Mouse (Mus musculus) forebrain, embryonic 11.5 days (tissue): ENCODE measurements around the gene B4galnt3. TPM values are rescaled to one million over a fixed set of nuclear protein-coding genes. Genes with fewer than 3 reads are reported as not detected.

Source experiments
- ATAC-seq: fragments of 200-750 bp; cut with Nextera tagmentation; replicated peaks from 2 replicates; pipeline ENCODE4 v1.8.0; 2017; ENCODE audit warnings: moderate TSS enrichment; ENCODE audit not compliant: low FRiP score
- DNase-seq: peaks from one replicate; pipeline ENCODE4 v3.0.0-alpha.2; 2017; ENCODE audit warnings: low spot score
- H3K27ac ChIP-seq: fragments of 300-500 bp; sonication (generic); 2 replicates; pipeline ENCODE4 v1.5.1; 2014; ENCODE audit warnings: low read depth, low read length
- H3K27me3 ChIP-seq: fragments of 300-500 bp; sonication (generic); 2 replicates; pipeline ENCODE4 v1.6.1; 2014; ENCODE audit warnings: mild to moderate bottlenecking, low read length, mixed read lengths; ENCODE audit not compliant: control insufficient read depth, insufficient read depth
- H3K36me3 ChIP-seq: fragments of 300-500 bp; sonication (generic); 2 replicates; pipeline ENCODE4 v1.6.1; 2014; ENCODE audit warnings: mild to moderate bottlenecking, low read length, moderate library complexity, mixed read lengths; ENCODE audit not compliant: control insufficient read depth, insufficient read depth
- H3K4me1 ChIP-seq: fragments of 300-500 bp; sonication (generic); replicated peaks from 2 replicates; pipeline ENCODE4 v1.6.1; 2014; ENCODE audit warnings: low read length, mixed read lengths; ENCODE audit not compliant: control insufficient read depth, insufficient read depth
- H3K4me2 ChIP-seq: fragments of 300-500 bp; sonication (generic); 2 replicates; pipeline ENCODE4 v1.6.1; 2014; ENCODE audit warnings: low read depth, mild to moderate bottlenecking, low read length, moderate library complexity, mixed read lengths; ENCODE audit not compliant: severe bottlenecking
- H3K4me3 ChIP-seq: fragments of 300-500 bp; sonication (generic); 2 replicates; pipeline ENCODE4 v1.5.1; 2014; ENCODE audit warnings: low read depth, low read length
- H3K9ac ChIP-seq: fragments of 300-500 bp; sonication (generic); 2 replicates; pipeline ENCODE4 v1.6.1; 2014; ENCODE audit warnings: low read length
- H3K9me3 ChIP-seq: fragments of 300-500 bp; sonication (generic); 2 replicates; pipeline ENCODE4 v1.6.1; 2016; ENCODE audit warnings: low read length, mixed read lengths; ENCODE audit not compliant: control insufficient read depth
- WGBS: fragments of 180-500 bp; shearing (Covaris S2); extraction: QIAGEN DNeasy Blood & Tissue Kit; methylation state at CpG from one replicate; pipeline ENCODE4 v1.1.7; 2014; 5-methylcytosine and 5-hydroxymethylcytosine counted together
- polyA plus RNA-seq: library from polyadenylated mRNA; unstranded; fragments of >200 nt; fragmentation: Nextera tagmentation; extraction: Ambion mirVana; gene quantifications from 2 replicates; pipeline ENCODE4 v1.2.1, GENCODE M21; 2014

B4galnt3 gene
- polyA plus RNA-seq, 1 experiment from 2014 or later: not detected

DNA sequence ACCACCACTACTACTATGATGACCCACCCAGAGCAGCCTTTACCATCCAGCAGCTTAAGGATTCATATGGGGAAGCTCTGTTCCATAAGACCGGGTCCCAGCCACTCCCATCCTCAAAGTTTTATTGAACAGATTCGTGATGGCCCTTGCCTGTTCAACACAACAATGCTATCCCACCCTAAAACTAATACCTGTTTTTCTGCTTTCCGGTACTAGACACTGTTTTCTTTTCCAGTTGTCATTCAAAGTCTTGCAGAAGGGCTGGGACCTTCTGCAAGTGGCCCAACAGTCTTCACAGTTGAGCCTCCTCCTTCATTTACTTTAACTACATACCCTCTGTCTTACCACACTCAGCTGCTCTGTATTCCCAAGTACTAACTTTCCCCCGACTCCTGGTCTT is 4.9 kb downstream of the B4galnt3 start:
- DNase-seq (no peak), ATAC-seq (no peak)
- no peaks in the 10 kb centered on the region for H3K36me3 ChIP-seq
- WGBS: 88% methylated on average over 4 of the region's 4 CpGs
- peaks cover 15% of the 10 kb centered on the region for H3K27me3 ChIP-seq
- no peak overlapping the region for H3K27ac ChIP-seq
- no peaks in the 10 kb centered on the region for H3K4me1 ChIP-seq
- no peak overlapping the region for H3K4me3 ChIP-seq
- H3K9ac ChIP-seq: no peak overlapping the region
- H3K9me3 ChIP-seq: no peaks in the 10 kb centered on the region
- no peak overlapping the region for H3K4me2 ChIP-seq

DNA sequence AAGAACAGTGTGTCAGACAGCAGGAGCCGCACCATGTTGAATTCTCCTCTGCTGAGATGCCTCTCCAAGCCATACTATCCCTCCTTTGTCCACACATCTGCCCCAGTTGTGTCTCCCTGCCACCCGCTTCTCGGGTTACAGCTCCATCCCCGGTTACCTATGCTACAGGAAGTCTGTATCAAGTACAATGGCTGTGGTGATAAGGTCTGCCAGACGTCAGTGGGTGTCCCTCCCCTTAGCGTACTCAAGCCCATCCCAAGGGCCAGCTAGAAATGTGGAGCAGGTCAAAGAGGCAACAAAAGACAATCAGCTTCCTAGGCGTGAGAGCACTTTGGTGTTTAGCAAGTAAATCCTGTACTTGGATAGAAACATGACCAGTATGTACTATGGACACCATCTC is 5.8 kb downstream of the B4galnt3 start:
- DNase-seq: no peak
- 48% methylated on average over 7 of the region's 7 CpGs for WGBS

DNA sequence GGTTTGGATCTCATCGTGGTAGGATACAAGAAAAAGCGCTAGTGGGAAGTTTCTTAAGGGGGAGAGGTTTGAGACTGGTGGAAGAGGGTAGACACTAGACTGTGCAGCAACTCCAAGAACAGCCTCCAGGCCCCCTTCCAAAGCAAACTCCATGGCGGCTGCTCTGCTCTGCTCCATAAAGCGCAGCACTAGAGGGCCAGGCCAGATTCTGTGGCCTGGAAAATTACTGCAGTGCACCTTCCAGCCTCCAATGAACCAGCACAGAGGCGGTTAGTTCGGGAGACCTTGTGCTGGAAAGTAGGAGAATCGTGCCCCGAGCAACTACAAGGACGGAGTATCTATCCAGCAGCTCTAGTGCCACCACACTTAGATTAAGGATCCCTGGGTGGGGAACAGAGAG is 7.1 kb downstream of the B4galnt3 start:
- Histone ChIP-seq H3K27ac (no peak overlapping the region), H3K4me1 (no peaks in the 10 kb centered on the region), H3K27me3 (no peaks in the 10 kb centered on the region), H3K9ac (no peak overlapping the region), H3K36me3 (no peaks in the 10 kb centered on the region), H3K9me3 (no peaks in the 10 kb centered on the region), H3K4me3 (no peak overlapping the region), H3K4me2 (no peak overlapping the region)
- ATAC-seq: no peak
- WGBS: 83% methylated on average over 9 of the region's 9 CpGs
- DNase-seq: no peak

More for the DNA sequence above, 5.8 kb downstream of the B4galnt3 start:
- Histone ChIP-seq H3K4me2 (no peak overlapping the region), H3K27me3 (peaks cover 9% of the 10 kb centered on the region), H3K4me3 (no peak overlapping the region), H3K9me3 (no peaks in the 10 kb centered on the region), H3K36me3 (no peaks in the 10 kb centered on the region), H3K4me1 (no peaks in the 10 kb centered on the region), H3K9ac (no peak overlapping the region), H3K27ac (no peak overlapping the region)
- no peak for ATAC-seq

DNA sequence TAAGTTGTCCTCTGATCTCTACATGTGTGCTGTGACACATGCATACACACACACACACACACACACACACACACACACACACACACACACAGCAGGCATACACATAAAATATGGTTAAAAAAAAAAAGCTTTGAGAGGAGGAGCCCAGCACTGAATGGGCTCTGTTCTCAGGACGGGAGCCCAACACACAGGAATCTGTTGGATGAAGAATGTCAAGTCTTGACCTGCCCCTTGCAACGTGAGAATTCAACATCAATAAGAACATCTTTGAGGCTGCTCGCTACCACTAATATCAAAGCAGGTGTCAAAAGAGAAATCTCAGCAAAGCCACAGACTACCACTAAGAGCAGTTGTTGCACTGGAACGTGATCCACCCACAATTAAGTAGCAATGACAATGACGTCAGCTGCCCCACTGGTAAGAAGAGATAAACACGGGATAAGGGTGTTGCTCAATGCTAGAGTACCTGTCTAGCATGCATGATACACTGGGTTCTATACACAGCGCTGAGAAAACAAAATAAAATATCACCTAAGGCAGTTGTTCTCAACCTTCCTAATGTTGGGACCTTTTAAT is 17.4 kb downstream of the B4galnt3 start:
- no peak for DNase-seq

DNA sequence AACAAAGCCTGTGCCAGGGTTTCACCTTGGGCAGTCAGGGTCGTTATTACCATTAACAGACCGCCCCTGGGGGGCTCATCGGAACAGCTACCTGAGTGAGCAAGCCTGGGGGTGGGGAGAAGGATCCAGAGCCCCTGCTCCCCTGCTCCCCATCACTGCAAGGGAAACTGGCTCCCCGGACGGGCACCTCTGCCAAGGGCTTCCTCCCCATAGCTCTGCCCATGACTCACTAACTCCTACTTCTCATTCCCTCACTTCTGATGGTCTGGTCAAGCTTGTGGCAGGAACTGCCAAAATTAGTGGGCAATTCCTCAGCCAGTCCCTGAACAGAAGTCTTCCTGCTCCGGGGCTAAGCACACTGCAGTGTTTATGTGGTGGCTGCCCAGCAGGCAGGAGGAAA is 19.1 kb downstream of the B4galnt3 start:
- H3K27me3 ChIP-seq: no peaks in the 10 kb centered on the region
- H3K4me1 ChIP-seq: no peaks in the 10 kb centered on the region
- DNase-seq (no peak), ATAC-seq (no peak)
- no peaks in the 10 kb centered on the region for H3K36me3 ChIP-seq
- no peak overlapping the region for H3K4me3 ChIP-seq
- no peak overlapping the region for H3K4me2 ChIP-seq
- no peak overlapping the region for H3K27ac ChIP-seq
- no peak overlapping the region for H3K9ac ChIP-seq
- WGBS: 62% methylated on average over 6 of the region's 6 CpGs
- no peaks in the 10 kb centered on the region for H3K9me3 ChIP-seq

More for the DNA sequence above, 17.4 kb downstream of the B4galnt3 start:
- Histone ChIP-seq H3K9ac (no peak overlapping the region), H3K4me3 (no peak overlapping the region), H3K27ac (no peak overlapping the region), H3K4me2 (no peak overlapping the region), H3K27me3 (no peaks in the 10 kb centered on the region), H3K36me3 (no peaks in the 10 kb centered on the region), H3K4me1 (no peaks in the 10 kb centered on the region), H3K9me3 (no peaks in the 10 kb centered on the region)
- 86% methylated on average over 7 of the region's 7 CpGs for WGBS
- no peak for ATAC-seq

DNA sequence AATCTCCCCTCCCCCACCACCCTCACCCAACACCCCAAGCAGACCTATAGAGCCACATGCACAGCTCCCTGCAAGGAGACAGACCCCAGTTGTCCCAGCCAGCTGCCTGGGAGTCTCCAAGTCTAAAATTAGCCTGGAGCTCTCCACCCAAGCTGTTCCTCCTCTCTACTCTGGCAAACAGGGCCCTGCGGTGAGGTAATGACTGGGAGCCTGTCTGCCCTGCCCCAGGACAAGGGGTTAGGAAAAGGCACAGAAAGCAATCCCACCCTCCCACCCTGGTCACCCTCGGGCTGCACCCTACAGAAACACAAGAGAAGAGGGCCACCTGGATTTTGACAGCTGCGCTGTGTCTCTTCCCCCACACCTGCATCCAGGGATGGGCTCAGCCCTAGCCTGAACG is 19.5 kb downstream of the B4galnt3 start:
- 68% methylated on average over 4 of the region's 4 CpGs for WGBS

DNA sequence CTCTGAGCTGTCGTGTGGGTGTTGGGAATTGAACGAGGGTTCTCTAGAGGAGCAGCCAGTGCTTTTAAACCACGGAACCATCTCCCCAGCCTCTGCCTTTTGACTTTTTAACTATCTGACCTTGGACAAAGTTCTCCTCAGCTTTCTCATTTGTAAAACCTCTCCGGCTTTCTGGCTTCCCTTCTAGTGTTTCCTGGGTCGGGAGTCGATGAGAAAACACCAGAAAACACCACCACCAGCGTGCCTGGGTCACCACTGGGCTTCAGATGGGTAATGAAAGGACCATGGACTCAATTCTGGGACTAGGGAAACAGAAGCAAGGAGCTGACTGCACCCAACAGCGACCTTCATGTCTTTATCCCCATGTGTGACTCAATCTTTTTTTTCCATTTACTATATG is 20.2 kb downstream of the B4galnt3 start:
- 80% methylated on average over 8 of the region's 8 CpGs for WGBS
- H3K27ac ChIP-seq: no peak overlapping the region
- H3K4me1 ChIP-seq: no peaks in the 10 kb centered on the region
- DNase-seq: no peak
- no peaks in the 10 kb centered on the region for H3K36me3 ChIP-seq
- H3K9me3 ChIP-seq: no peaks in the 10 kb centered on the region
- ATAC-seq: no peak
- no peaks in the 10 kb centered on the region for H3K27me3 ChIP-seq
- no peak overlapping the region for H3K9ac ChIP-seq
- H3K4me3 ChIP-seq: no peak overlapping the region
- no peak overlapping the region for H3K4me2 ChIP-seq

More for the DNA sequence above, 19.5 kb downstream of the B4galnt3 start:
- Histone ChIP-seq H3K4me3 (no peak overlapping the region), H3K9me3 (no peaks in the 10 kb centered on the region), H3K4me2 (no peak overlapping the region), H3K36me3 (no peaks in the 10 kb centered on the region), H3K4me1 (no peaks in the 10 kb centered on the region), H3K27ac (no peak overlapping the region), H3K9ac (no peak overlapping the region), H3K27me3 (no peaks in the 10 kb centered on the region)
- DNase-seq (no peak), ATAC-seq (no peak)

DNA sequence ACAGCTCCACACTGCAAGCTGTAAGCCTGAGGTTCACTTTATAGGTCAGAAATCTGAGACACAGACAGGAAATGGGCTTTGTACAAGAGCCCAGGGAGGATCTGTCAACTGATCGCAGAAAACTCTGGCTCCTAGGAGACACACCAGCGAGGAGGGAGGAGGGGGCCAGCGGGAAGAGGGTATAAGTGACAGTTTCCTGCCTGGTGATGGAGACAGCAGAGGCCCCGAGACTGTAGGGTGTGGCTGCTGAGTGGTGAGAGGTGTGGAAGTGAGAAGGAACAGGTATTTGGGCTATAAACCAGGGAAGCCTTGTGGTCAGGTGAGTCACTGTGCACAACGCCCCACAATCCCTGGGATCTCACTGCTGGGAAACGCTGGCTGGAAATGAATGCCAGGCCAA is 30.2 kb downstream of the B4galnt3 start:
- WGBS: 75% methylated on average over 6 of the region's 6 CpGs
- no peaks in the 10 kb centered on the region for H3K36me3 ChIP-seq
- DNase-seq: no peak
- H3K9ac ChIP-seq: no peak overlapping the region
- H3K4me3 ChIP-seq: no peak overlapping the region
- no peaks in the 10 kb centered on the region for H3K9me3 ChIP-seq
- H3K27ac ChIP-seq: no peak overlapping the region
- no peaks in the 10 kb centered on the region for H3K4me1 ChIP-seq
- no peak for ATAC-seq
- H3K4me2 ChIP-seq: no peak overlapping the region
- H3K27me3 ChIP-seq: no peaks in the 10 kb centered on the region

DNA sequence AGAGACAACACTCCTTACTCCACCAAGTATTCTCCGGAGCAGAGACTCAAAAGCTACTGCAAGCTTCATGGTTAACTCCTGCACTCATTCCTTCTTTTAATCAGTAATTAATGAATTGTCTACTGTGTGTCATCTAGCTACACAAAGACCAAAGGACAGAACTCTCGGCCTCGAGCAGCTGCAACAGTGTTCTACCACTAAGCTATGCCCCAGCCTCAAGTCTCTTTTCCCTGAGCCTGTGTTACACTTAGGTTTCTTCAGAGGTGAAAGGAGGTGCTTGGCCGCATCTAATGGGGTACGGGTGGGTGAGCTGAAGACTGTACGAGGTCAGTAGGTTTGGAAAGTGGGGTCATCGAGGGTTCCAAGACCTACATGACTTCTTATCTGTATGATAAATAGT is 30.8 kb downstream of the B4galnt3 start:
- 85% methylated on average over 7 of the region's 7 CpGs for WGBS
- no peak overlapping the region for H3K27ac ChIP-seq

More for the DNA sequence above, 30.8 kb downstream of the B4galnt3 start:
- H3K4me2 ChIP-seq: no peak overlapping the region
- DNase-seq: no peak
- no peaks in the 10 kb centered on the region for H3K36me3 ChIP-seq
- H3K9ac ChIP-seq: no peak overlapping the region
- no peaks in the 10 kb centered on the region for H3K4me1 ChIP-seq
- no peak overlapping the region for H3K4me3 ChIP-seq
- H3K9me3 ChIP-seq: no peaks in the 10 kb centered on the region
- H3K27me3 ChIP-seq: no peaks in the 10 kb centered on the region
- no peak for ATAC-seq
